In genomic region chr15:80505086-80505485, GRCm38 (mm10) we compare ENCODE assay signal across 19 mouse cellular contexts. TPM values are rescaled to one million over a fixed set of nuclear protein-coding genes. Genes with fewer than 3 reads are reported as not detected.
A peak's percentile ranks its signal among the peaks of the same experiment; 100 is the strongest.
DNase-seq lines count a peak whose midpoint lies in the region; ATAC-seq lines count a peak whose summit lies in the region.
"Had no signal": no experiment of that assay in that cellular context is flagged by ENCODE, and none has a peak within 500 bp of the region (broad histone marks: within the 10 kb centered on the region; RNA-seq: fewer than 3 reads in every experiment).

No protein-coding gene starts in this region.

- no peak overlapping the region for H3K4me3 ChIP-seq in forebrain, embryonic 14.5 days (ENCODE audit: low read depth, low read length)
- no peak overlapping the region for H3K4me3 ChIP-seq in forebrain, embryonic 13.5 days
- H3K4me3 ChIP-seq in hindbrain, embryonic 12.5 days = no peak overlapping the region
- H3K4me3 ChIP-seq: left cerebral cortex, adult 2 months; limb, embryonic 15.5 days had no signal

- intact Hi-C loops in heart, postnatal 10 days (cut with DNase I) = no loop called here

- no peaks in the 10 kb centered on the region for H3K27me3 ChIP-seq in forebrain, embryonic 14.5 days (replicated peaks; ENCODE audit: control insufficient read depth, insufficient read depth, low read length)
- no peaks in the 10 kb centered on the region for H3K27me3 ChIP-seq in forebrain, embryonic 13.5 days
- H3K27me3 ChIP-seq in hindbrain, embryonic 12.5 days = no peaks in the 10 kb centered on the region
- H3K27me3 ChIP-seq: limb, embryonic 15.5 days had no signal

- H3K27ac ChIP-seq in forebrain, embryonic 14.5 days (ENCODE audit: low read depth, low read length) = no peak overlapping the region
- no peak overlapping the region for H3K27ac ChIP-seq in forebrain, embryonic 13.5 days
- H3K27ac ChIP-seq in hindbrain, embryonic 12.5 days = no peak overlapping the region
- H3K27ac ChIP-seq: left cerebral cortex, adult 2 months; limb, embryonic 15.5 days had no signal

- no peak overlapping the region for H3K4me2 ChIP-seq in forebrain, embryonic 14.5 days (ENCODE audit: low read length)
- no peak overlapping the region for H3K4me2 ChIP-seq in forebrain, embryonic 13.5 days
- H3K4me2 ChIP-seq in hindbrain, embryonic 12.5 days (replicated peaks) = no peak overlapping the region
- H3K4me2 ChIP-seq: limb, embryonic 15.5 days had no signal

- H3K9ac ChIP-seq in forebrain, embryonic 14.5 days (ENCODE audit: low read length) = no peak overlapping the region
- H3K9ac ChIP-seq in forebrain, embryonic 13.5 days = no peak overlapping the region
- H3K9ac ChIP-seq in hindbrain, embryonic 12.5 days = no peak overlapping the region
- H3K9ac ChIP-seq: limb, embryonic 15.5 days had no signal

- no peak for DNase-seq in forebrain, embryonic 14.5 days (ENCODE audit: low spot score)
- peak; percentile 35 for DNase-seq in R1 (ENCODE audit: low read depth, low spot score)
- peak; percentile 53 to 57 for DNase-seq in cerebellum, adult 18-20 months
- no peak for DNase-seq in lung, postnatal 10 days
- no peak for DNase-seq in thymus, postnatal 25 days
- no peak for DNase-seq in heart, postnatal 10 days
- DNase-seq: adrenal gland, postnatal 14 days; B cell, adult 2 months; lung, adult 18-20 months had no signal

- WGBS in forebrain, embryonic 14.5 days = 6% methylated on average over 4 of the region's 4 CpGs
- WGBS in forebrain, embryonic 13.5 days = 5% methylated on average over 4 of the region's 4 CpGs
- 2% methylated on average over 4 of the region's 4 CpGs for WGBS in hindbrain, embryonic 12.5 days

- H3K9me3 ChIP-seq in forebrain, embryonic 14.5 days (replicated peaks; ENCODE audit: control insufficient read depth, low read length) = no peaks in the 10 kb centered on the region
- H3K9me3 ChIP-seq in forebrain, embryonic 13.5 days (replicated peaks) = no peaks in the 10 kb centered on the region
- H3K9me3 ChIP-seq in hindbrain, embryonic 12.5 days (replicated peaks) = no peaks in the 10 kb centered on the region
- H3K9me3 ChIP-seq: limb, embryonic 15.5 days had no signal

- ATAC-seq in forebrain, embryonic 14.5 days = 0 out of 2 replicates have a peak, but pooled peaks have one; percentile 44
- ATAC-seq in forebrain, embryonic 13.5 days = no peak
- ATAC-seq in hindbrain, embryonic 12.5 days (ENCODE audit: low FRiP score) = peak; percentile 29; the same call in 1 of the 2 replicates

- no peaks in the 10 kb centered on the region for H3K36me3 ChIP-seq in forebrain, embryonic 14.5 days (ENCODE audit: control insufficient read depth, insufficient read depth, low read length)
- H3K36me3 ChIP-seq in forebrain, embryonic 13.5 days (ENCODE audit: poor library complexity, severe bottlenecking) = no peaks in the 10 kb centered on the region
- no peaks in the 10 kb centered on the region for H3K36me3 ChIP-seq in hindbrain, embryonic 12.5 days
- H3K36me3 ChIP-seq: limb, embryonic 15.5 days had no signal

- H3K4me1 ChIP-seq in forebrain, embryonic 14.5 days (ENCODE audit: control insufficient read depth, insufficient read depth, low read length) = 0 out of 2 replicates have a peak, but pooled peaks cover 6% of the 10 kb centered on the region
- peaks cover 10% of the 10 kb centered on the region for H3K4me1 ChIP-seq in forebrain, embryonic 13.5 days
- peaks cover 9% of the 10 kb centered on the region for H3K4me1 ChIP-seq in hindbrain, embryonic 12.5 days
- H3K4me1 ChIP-seq: limb, embryonic 15.5 days had no signal

RNA-seq across cellular contexts. Expression of gene Enthd1, which starts 59.9 kb away (rescaled TPM):
- polyA plus RNA-seq in forebrain, embryonic 14.5 days (2014; fragmentation: Nextera tagmentation; extraction: Ambion mirVana) = not detected in 2 replicates
- not detected in 2 replicates for polyA plus RNA-seq in forebrain, embryonic 13.5 days (2015; fragmentation: Nextera tagmentation; extraction: Ambion mirVana)
- not detected in 2 replicates for polyA plus RNA-seq in hindbrain, embryonic 12.5 days (2016; fragmentation: Nextera tagmentation; extraction: Ambion mirVana)
- total RNA-seq in heart, postnatal 10 days (2021) = not detected
- total RNA-seq: adrenal gland, postnatal 14 days; gastrocnemius, postnatal 4 days; layer of hippocampus, adult 18-20 months; left cerebral cortex, adult 2 months; megakaryocyte progenitor cell, adult 5-6 weeks had no signal
- polyA plus RNA-seq: heart, embryonic 14.5 days; kidney, embryonic 14.5 days; urinary bladder, adult 2 months had no signal

Comparison
In these comparisons a context has a peak if more than half of its experiments do, and no peak if none do; other contexts are left out.
1. DNase-seq: peak in R1 (single experiment) and cerebellum, adult 18-20 months (2 of 2); none in forebrain, embryonic 14.5 days (single experiment), lung, postnatal 10 days (single experiment), thymus, postnatal 25 days (single experiment) and heart, postnatal 10 days (0 of 2).